Mouse (Mus musculus) retina, postnatal 7 days (tissue): Measurements from ENCODE around the gene Fam222a.

Experiments used
- DNase-seq: peaks from one replicate; pipeline ENCODE4 v3.0.0-alpha.2; 2012; ENCODE audit warnings: low read depth, low spot score

The Fam222a gene

DNA sequence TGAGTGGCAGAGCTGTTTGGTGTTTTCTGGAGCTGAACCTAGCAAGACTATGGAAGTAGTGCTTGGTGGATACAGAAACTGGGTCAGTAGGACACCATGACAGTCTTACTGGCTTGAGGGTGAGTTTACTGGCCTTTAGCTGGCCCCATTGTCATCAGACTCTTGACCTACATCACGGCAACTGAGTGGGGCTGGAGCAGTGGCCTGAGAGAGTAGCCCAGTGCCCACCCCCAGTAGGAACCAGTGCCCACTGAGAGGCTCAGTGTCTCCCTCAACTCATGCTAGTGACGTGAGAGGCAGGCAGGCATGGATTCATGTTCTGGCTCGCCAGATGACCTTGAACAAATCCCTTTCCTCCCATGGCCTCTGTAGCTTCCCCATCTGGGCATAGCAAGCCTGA is 15.2 kb downstream of the Fam222a start:
- no peak for DNase-seq

DNA sequence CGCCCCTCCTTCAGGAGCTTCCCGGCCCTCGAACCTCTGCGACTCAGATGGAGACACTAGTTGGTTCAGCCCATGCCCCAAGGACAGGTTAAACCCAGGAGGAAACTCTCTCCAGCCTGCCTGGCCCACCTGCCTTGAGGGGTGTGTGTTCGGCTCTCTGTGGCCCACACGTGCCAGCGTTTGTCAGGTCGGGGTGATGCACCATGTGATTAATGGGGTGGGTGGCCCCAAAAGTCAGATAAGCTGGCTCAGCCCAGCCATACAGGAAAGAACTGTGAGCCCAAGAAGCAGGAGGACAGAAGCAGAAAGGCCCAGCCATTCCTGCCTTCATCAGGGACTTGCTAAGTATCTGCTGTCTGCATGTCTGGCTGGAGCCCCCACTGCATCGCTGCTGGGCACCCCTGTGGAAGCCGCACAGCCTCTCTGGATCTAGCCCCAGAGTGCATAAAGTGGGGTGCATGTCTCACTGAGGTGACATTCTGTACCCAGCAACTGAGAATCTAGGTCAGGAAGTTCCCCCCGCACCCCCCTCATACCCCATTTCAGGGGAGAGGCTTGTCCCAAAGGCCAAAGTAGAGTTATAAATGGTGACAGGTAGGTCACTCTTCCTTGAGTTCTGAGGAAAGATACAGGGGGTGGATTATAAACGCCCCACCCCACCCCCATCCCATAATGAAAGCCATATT is 15.8 kb downstream of the Fam222a start:
- DNase-seq, result no peak

DNA sequence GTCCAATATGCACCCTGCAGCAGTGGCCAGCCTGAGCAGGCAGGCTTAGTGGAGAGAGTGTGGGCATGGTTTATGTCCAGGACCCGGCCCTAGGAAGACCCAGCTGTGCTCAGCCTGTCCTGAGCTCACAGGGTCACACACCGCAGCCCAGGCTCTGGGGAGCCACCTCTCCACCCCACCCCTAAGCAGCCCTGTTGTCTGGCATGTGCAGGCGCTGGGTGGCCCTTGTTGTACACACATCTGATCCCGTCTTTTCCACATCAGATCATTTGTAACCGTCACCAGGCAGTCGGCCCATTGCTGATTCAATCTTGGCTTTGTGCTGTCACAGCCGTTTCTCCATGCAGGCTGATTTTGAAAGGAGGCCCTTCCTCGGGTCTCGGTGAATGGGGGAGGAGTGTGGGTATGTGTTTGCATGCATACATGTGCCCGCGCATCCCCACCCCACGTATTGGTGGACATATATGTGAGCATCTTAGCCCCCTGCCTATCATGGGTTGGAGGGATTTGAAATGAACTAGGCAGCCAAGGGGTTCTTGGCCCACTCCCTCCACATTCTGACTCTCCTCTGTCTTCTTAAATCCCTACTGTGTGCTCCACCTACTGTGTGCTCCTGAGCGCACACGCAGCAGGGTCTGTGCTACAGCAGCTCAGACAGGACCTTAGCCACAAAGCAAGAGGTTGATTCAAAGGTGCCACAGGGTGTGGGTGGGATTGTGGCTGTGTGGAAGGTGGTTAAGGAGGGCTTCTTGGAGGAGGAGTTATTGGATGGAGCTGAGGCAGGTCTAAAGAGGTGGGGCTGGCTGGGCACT is 16.7 kb downstream of the Fam222a start:
- DNase-seq, result no peak

DNA sequence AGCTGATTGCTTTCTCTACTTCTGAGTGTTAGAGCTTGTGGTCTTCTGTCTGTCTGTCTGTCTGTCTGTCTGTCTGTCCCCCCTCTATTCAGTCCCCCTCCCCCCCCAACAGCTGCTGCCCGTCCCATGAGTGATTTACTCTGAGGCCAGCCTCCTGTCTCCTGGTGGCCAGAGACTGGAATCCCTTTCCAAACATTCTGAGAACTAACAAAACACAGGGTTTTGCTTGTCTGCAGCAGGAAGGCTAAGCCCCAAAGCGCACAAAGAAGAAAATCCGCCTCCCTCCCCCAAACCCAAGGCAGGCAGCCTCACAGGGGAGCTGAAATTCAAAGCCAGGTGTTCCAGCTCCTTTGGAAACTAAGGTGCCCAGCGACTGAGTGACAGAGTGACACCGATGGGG is 17.9 kb downstream of the Fam222a start:
- no peak for DNase-seq

DNA sequence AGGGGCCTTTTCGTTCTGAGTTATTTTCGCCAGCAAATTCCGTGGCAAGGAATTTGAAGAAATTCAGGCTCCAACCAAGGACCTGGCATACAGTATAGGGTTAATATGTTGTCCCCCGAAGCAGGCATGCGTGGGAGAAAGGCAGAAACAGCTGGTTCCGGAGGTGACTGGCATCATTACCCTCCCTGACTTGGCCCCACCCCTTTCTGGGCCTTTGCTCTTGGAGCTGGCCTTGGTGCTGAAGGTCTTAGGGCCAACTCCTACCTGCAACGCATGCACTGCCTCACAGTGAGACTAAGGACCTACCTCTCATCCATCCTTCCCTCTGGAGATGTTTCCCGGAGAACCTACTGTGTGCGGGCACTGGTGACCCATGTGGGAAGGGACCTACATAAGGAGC is 20.1 kb downstream of the Fam222a start:
- DNase-seq, result no peak

DNA sequence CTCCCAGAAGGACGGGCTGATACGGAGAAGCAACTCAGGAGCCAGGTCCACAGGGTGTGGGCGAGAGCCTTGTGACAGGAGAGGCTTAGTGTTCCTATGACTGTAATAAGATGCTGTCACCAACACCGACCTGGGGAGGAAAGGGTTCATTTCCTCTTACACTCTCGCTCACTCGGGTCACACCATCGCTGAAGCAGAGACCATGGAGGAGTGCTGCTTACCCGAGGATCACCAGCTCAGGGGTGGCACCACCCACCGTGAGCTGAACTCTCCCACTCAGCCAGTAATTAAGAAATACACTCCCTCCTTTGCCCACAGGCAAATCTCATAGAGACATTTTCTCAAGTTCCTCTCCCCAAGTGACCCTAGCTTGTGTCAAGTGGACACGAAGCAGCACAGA is 20.6 kb downstream of the Fam222a start:
- DNase-seq, result no peak

DNA sequence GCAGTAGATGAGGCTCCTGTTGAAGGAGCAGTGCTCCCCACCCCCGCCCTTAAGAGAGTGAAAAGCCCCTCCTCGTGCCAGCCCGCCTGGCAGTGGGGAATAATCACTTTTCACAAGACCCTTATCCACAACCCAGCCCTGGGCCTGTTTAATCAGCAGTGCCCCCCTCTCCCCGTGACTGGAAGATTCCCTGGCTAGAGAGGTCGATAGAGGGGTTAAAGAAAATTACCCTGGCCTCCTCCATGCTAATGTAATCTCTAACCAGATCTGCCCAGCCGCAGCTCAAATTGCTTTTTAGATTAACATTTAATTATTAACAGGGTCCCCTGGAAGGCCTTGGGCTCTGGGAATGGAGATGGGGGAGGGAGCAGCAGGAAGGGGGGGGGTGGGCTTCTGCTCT is 21.2 kb downstream of the Fam222a start:
- DNase-seq, result no peak

DNA sequence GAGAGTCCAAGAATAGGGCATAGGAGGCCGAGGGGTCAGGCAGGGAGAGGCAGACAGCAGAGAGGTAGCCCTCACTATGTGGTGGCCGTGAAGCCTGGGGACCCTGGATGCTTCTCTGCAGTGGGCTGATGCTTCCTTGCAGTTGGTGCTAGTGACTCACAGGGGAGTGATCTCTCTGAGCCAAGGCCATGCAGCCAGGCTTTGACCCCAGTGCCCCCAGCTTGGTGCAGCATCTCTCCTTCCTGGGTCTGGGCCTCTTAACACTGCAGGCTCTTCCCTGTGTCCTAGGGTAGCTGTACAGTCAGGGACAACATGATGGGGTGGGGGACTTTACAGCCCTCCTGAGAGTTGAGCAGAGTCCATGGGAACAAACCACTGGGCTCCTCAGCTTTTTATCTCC is 21.6 kb downstream of the Fam222a start:
- DNase-seq, result no peak

DNA sequence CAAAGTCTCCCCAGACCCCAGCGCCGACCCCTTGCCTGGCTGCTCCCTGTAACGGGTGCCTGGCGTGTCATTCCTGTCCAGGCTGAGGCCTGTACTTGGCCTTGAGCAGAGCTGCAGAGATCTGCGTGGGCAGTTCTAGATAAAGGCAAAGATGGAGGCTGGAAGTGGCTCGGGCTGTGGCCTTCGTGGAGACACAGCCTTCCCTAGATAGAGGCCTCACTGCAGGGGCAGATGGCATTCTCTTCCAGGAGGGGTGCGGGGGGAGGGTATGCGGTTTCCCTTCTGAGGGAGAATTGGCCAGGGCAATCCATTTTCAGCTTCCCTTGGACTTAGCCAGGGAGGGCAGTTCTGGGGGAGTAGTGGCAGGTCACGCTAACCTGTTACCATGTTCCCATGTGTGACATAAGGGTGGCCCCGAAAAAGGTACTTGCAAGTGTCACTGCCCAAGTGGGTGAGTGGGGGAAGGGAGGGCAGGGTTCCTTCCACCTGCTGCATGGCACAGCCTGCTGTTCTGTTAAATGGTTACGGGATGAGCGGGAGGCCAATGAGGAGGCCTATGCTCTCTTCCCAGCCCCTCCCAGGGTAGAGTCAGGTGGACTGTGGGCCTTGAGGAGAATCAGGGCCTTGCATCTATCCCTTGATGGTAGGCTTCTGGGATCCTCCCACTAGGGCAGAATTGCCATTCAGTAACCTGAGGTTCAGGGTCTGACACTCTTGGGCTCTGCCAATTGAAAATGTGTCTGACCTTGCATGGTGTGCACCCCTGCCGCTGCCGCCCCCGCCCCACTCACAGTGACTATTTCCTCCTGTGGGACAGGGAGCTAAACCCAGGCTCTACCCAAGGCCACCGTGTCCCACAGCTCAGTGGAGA is 22.5 kb downstream of the Fam222a start:
- DNase-seq, result no peak

DNA sequence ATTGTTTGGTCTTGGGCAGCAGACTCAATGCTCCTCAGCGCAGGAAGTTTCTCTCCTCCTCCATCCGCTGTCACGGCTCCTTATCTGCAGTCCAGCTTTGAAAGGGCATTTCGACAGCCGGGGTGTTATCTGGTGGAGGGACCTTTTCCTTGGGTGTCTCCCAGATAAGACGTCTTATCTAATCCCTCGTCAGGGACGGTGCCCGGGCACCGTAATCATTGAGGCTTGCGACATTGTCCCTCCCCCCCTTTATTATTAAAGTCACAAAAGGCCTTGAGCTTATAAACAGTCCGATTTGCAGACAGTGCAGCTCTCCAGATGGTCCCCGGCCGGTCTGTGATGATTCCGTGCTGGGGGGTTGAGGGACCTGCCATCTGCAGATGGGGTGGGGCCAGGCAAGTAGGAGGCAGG is 23.3 kb downstream of the Fam222a start:
- no peak for DNase-seq

DNA sequence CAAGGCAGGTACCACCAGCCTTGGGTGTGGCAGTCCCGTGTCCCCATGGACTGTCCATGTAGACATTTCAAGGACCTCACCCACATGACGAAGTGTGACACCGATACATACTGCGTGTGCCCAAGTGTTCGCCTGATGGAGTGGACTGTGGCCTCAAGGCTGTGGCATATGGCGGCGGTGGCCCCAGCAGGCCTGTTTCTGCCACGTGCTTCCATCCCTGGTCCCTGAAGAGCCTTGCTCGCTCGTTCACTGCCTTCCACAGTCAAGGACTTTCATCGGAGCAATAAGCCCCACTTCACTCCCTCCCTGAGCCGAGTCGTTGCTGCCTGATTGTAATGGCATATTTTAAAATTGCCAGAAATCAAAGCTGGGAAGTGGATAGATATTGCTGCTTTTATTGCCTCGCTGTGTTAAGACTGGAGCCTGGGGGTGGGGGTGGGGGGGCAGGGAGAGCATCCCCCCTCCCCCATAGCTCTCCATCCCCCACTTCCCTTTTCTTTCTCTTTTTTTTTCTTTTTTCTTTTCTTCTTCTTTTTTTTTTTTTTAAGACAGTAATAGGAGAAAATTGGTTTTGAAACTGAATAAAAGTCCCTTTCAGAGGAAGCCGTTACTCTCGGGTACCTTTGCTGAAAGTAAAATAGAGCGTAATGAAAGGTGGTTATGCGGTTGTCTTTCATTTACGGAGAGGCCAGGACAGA is 24.8 kb downstream of the Fam222a start:
- DNase-seq, result no peak

DNA sequence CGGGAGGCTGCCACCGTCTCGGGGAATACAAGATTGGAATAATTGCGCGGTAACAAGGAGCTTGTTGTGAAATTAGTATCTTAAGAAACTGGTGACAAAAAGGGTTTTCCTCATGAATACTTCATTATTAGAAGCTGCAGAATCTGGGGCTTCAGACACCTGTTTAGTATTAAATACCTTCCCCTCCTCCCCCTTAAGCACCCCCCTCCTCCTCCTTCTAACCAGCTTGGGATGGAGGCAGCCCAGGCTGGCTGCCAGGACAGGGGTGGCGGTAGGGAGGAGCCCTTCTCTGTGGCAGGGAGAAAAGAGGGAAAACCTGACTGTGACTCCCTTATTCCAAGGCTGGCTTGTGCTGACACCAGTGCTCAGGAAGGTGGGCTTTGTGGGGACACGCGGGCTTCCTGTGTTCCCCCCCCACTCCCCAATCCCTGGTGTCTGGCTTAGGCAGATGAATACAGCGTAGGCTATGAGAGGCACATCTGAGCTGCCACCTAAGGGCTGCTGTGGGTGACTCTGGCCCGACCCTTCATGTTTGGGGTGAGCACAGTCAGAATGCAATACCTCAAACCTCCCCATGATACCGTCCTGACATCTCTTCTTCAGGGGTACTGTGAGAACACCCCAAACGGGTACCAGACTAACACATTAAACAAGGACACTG is 25.5 kb downstream of the Fam222a start:
- DNase-seq, result no peak

DNA sequence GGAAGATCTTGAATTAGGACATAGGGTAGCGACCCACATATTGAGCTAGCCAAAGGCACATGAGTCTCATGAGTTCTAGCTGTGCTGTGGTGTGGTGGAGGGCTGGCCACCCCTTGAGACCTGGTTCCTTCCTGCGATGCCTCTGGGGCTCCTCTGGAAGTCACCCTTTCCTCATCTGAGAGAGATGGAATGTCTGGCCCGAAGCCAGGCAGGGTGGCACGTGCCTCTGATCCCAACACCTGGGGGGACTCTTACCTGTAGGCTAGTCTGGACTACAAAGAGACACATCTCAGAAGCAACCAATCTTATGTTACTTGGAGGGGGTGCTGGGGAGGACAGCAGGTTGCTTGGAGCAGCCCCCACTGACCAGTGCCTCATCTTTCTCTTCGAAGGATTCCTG is 26.1 kb downstream of the Fam222a start:
- no peak for DNase-seq

DNA sequence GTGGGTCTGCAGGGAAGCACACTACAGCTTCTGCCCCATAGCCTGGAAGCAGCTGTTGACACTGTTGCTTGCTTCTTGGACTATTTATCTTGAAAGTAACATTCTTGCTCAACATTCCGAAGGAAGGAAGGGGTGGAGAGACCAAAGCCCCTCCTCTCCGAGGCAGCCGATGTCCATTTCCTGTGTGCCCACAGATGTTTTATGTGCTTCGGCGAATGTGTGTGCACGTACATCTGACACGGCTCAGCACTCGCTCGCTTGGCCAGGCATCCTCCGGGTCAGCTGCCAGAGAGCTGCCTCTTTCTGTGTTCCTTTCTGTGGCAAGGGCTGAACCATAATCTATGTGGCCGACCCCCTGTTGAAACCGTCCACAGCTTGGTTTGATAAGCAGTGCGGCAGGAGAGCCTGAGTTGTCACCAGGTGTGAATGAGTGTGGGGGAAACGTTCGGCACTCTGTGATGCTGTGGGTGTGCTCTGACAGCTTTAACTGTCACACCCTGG is 27.0 kb downstream of the Fam222a start:
- no peak for DNase-seq

DNA sequence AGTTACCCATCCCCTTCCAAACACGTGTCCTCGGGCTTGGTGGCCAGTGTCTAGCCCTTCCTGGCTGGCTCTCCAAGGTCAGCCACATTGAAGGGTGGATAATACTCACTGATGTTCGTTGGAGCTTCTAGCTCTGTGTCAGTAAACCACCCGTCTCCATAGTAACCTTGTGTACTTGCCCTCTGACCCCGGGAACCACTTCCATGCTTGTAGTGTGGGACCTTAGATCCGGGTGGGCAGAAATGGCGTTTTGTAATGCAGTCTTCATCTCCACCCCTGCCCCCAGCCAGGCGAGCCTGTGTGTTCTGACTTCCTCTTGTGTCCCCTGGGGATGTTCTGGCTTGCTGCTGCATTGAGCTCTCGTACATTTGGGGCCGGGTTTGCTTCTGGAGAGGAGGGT is 28.8 kb downstream of the Fam222a start:
- DNase-seq, result no peak

DNA sequence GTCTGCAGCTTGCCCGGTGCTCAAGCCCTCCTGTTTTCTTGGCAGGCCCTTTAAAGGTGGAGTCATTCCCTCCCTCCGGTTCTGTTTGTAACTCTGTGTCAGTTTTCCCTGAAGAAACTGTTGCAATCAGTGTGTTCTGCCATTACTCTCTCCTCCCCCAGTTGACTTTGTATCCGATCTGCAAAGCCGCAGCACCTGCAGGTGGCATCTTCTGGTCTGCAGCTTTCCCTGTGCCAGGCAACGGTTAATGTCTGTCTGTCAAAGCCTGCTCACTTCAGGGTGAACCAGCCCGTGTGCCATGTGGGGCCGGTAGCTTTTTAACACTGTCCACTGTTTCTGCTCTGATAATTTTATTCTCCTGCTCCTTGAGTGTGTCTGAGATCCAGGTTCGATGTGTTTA is 29.4 kb downstream of the Fam222a start:
- DNase-seq, result no peak

DNA sequence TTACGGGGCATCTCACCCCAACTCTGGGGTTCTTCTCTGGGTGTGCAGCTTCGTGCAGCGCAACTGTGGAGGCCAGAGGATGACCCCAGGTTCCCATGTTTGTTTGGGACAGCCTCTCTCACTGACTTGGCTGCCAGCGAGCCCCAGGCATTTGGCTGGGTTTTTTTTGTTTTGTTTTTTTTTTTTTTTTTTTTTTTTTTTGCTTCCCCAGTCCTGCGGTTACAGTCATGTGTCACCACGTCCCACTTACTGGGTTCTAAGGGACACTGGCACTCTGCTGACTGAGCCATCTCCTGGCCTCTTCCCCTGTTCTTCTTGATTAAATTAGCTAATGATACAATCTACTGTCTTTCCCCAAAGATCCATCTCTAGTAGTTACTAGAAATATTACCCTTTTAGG is 29.8 kb downstream of the Fam222a start:
- no peak for DNase-seq

DNA sequence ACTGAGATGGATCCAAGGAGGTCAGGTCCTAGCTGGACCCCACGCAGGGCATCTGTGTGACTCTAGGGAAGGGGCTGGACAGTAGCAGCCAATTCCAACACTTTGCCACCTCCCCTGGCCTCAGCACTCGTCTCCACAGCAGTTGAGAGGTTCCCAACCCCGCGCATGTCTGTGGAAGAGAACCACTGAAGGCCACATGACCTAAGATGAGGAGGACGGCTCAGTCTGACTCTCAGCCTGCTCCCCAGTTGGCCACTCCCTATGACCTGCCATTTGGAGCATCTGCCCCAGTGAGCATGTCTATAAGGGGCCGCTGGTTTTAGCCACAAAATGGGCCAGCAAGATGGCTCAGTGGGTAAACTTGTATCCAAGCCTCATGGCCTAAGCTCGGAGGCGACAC is 34.2 kb downstream of the Fam222a start:
- DNase-seq, result no peak

DNA sequence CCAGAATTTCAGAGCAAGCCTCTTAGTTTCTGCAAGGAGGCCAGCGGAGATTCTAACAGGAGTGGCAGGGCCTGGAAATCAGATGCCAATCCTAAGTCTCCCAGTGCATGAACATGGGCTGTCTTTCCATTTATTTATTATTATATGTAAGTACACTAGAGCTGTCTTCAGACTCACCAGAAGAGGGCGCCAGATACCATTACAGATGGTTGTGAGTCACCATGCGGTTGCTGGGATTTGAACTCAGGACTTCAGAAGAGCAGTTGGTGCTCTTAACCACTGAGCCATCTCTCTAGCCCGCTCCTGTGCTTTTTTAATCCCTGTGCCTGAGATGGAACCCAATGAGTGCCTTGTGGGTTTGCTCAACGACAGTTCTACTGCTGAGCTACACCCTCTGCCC is 36.2 kb downstream of the Fam222a start:
- DNase-seq, result no peak

DNA sequence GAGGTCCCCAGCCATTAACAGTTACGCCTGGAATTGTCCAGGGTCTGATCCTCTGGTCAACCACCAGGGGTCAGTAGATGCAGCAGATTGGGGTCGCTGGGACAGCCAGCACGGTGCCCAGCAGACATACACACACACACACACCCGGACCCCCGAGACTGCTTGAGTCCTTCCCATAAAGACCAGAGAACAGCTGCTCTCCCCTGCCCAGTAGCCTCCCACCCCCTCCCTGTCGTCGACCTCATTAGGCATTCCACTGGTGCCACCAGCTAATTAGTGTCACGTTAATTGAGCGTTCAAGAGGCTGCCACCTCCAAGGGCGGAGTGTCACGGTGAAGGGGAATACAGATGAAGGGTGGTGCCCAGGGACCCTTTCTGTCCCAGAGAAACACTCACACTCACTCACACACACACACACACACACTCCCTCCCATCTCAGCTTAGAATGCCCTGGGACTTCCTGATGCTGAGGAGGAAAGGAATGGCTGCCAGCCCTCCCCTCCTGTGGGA is 37.0 kb downstream of the Fam222a start:
- no peak for DNase-seq

DNA sequence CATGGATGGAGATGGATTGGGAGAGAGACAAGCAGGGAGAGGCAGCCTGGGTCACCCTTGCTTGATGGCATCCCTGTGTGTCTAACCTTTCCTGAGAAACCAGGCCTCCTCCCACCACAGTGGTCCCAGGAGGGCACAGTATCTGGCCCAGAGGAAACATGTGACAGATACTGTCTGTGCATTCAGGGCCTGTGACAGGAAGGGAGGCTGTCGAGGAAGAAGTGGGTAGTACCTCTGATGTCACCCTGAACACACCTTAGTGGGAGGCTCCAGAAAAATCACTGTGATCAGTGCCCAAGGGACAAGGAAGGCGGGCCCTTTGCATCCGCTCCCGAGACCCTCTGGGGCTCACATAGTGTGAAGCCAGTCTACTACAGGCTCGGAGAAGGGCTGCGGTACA is 38.2 kb downstream of the Fam222a start:
- no peak for DNase-seq
